Mouse (Mus musculus) megakaryocyte, adult 5-6 weeks (primary cell): Measurements from ENCODE around the gene Olfr792. TPM values are rescaled to one million over a fixed set of nuclear protein-coding genes. Genes with fewer than 3 reads are reported as not detected.

ENCODE experiments used
- ATAC-seq: 2 replicates; pipeline ENCODE4 v1.8.0; 2016; ENCODE audit warnings: mild to moderate bottlenecking, inconsistent platforms; ENCODE audit not compliant: poor library complexity, severe bottlenecking
- total RNA-seq, 2 experiments: library from RNA; stranded (forward) in 1 of 2; stranded (reverse) in 1 of 2; fragments of 153-499, 151-499 nt in 1 of 2; fragments of 221-1000, 200-1000 nt in 1 of 2; gene quantifications; 2 replicates each; pipeline versions ENCODE4 v1.2.3 to v1.2.4; 2015 to 2017

Gene Olfr792
- total RNA-seq (2015) (not detected in 2 replicates), total RNA-seq (2017) (not detected in 2 replicates)

DNA sequence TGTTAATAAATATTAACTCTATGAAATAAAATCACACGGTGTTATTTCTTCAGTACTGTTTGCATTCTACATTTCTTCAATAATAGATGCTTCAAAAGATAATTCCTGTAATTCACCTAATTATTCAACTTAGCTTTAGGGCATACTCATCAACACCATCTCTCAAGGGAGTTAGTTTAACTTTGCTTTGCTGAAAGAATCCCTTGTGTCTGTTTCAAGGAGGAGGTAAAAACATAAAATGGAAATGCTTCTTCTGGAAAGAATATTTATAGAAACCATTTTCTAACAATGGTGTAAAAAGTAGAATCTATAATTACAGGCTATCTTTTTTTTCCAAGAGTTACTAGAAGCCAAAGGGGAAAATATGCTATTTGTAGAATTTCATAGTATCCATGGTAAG, at the start of gene Olfr792:
Gene Olfr792 (plus strand): TSS at position 301 of the 400 bp plus-strand sequence.
- ATAC-seq: no peak

GRCm38 (mm10) chr10:129490101-129490500, 48.9 kb upstream of the Olfr792 start:
- no peak for ATAC-seq

DNA sequence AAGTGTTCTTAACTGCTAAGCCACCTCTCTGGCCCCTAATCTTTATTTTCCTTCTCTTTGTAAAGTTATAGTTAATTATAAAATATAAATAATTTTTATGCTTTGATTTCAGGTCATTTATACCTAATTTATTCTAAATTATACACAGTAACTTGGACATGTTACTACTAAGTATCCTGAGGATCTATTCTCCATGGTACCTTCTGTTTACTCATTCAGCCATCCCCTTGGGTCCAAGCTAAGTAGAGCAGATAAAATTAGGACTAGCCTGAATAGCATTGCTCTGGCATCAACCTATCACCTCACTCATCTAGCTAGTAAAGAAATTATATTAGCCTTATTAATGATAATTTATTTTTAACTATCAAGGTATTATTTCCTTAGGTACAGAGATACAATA, 40.8 kb upstream of the Olfr792 start, which contains the start of gene Olfr790:
Gene Olfr790 (plus strand): TSS at position 301 of the 400 bp plus-strand sequence.
- ATAC-seq: no peak

GRCm38 (mm10) chr10:129521492-129521891, 17.5 kb upstream of the Olfr792 start, which contains the start of gene Olfr791:
Gene Olfr791, plus strand, starts transcription at chr10:129521792.
- no peak for ATAC-seq

- no peak for ATAC-seq
Observed at GRCm38 (mm10) chr10:129549354-129549753, 10.4 kb downstream of the Olfr792 start.

DNA sequence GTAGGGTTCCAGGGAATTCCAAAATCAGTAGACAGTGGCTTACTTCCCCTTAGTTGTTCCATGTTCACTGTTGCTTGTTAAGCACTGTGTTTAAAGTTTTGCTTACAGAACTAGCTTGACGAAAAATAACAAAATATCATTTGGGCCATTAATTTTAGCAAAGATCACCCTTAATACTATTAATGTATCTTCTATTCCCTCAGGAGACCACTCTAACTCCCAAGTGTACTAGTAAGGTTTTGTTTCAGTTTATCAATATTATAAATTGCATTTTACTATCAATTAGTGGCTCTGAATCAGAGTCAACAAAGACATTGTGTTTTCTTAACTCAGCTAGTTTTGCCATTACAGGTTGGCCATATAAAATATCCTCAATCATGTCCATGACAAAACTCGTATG, 28.4 kb downstream of the Olfr792 start, which contains the start of gene Olfr794:
Gene Olfr794 (plus strand): TSS at position 301 of the 400 bp plus-strand sequence.
- no peak for ATAC-seq

- ATAC-seq: no peak
Observed at GRCm38 (mm10) chr10:129577066-129577465, 38.1 kb downstream of the Olfr792 start.

Other genes with a start within 250 kb of the Olfr792 start
- gene Olfr780, start 221.0 kb upstream of the Olfr792 start, total RNA-seq (2015): not detected in 2 replicates
- not detected in 2 replicates for gene Olfr780, start 221.0 kb upstream of the Olfr792 start, total RNA-seq (2017)
- not detected in 2 replicates for gene Olfr781, start 210.3 kb upstream of the Olfr792 start, total RNA-seq (2015)
- gene Olfr781, start 210.3 kb upstream of the Olfr792 start, total RNA-seq (2017): not detected in 2 replicates
- gene Olfr782, start 190.3 kb upstream of the Olfr792 start, total RNA-seq (2015): not detected in 2 replicates
- gene Olfr782, start 190.3 kb upstream of the Olfr792 start, total RNA-seq (2017): not detected in 2 replicates
- 0.11 and 0.14 TPM in 2 replicates for gene Olfr784, start 155.1 kb upstream of the Olfr792 start, total RNA-seq (2015)
- gene Olfr784, start 155.1 kb upstream of the Olfr792 start, total RNA-seq (2017): 0.15 and 0.16 TPM in 2 replicates
- gene Olfr785, start 133.7 kb upstream of the Olfr792 start, total RNA-seq (2015): not detected in 2 replicates
- not detected in 2 replicates for gene Olfr785, start 133.7 kb upstream of the Olfr792 start, total RNA-seq (2017)
- not detected in 2 replicates for gene Olfr786, start 111.9 kb upstream of the Olfr792 start, total RNA-seq (2015)
- not detected in 2 replicates for gene Olfr786, start 111.9 kb upstream of the Olfr792 start, total RNA-seq (2017)
- gene Olfr787, start 77.3 kb upstream of the Olfr792 start, total RNA-seq (2015): not detected in 2 replicates
- gene Olfr787, start 77.3 kb upstream of the Olfr792 start, total RNA-seq (2017): not detected in 2 replicates
- gene Olfr788, start 68.2 kb upstream of the Olfr792 start, total RNA-seq (2015): not detected in 2 replicates
- gene Olfr788, start 68.2 kb upstream of the Olfr792 start, total RNA-seq (2017): not detected in 2 replicates
- not detected in 2 replicates for gene Olfr789, start 54.4 kb upstream of the Olfr792 start, total RNA-seq (2015)
- gene Olfr789, start 54.4 kb upstream of the Olfr792 start, total RNA-seq (2017): not detected in 2 replicates
- gene Olfr790, start 40.7 kb upstream of the Olfr792 start, total RNA-seq (2015): not detected in 2 replicates
- gene Olfr790, start 40.7 kb upstream of the Olfr792 start, total RNA-seq (2017): not detected in 2 replicates
- gene Olfr791, start 17.4 kb upstream of the Olfr792 start, total RNA-seq (2015): not detected in 2 replicates
- not detected in 2 replicates for gene Olfr791, start 17.4 kb upstream of the Olfr792 start, total RNA-seq (2017)
- not detected in 2 replicates for gene Olfr794, start 28.5 kb downstream of the Olfr792 start, total RNA-seq (2015)
- not detected in 2 replicates for gene Olfr794, start 28.5 kb downstream of the Olfr792 start, total RNA-seq (2017)
- gene Olfr796, start 73.4 kb downstream of the Olfr792 start, total RNA-seq (2015): not detected in 2 replicates
- gene Olfr796, start 73.4 kb downstream of the Olfr792 start, total RNA-seq (2017): not detected in 2 replicates
- gene Olfr798, start 88.8 kb downstream of the Olfr792 start, total RNA-seq (2015): not detected in 2 replicates
- gene Olfr798, start 88.8 kb downstream of the Olfr792 start, total RNA-seq (2017): not detected in 2 replicates
- gene Olfr799, start 98.3 kb downstream of the Olfr792 start, total RNA-seq (2015): not detected in 2 replicates
- gene Olfr799, start 98.3 kb downstream of the Olfr792 start, total RNA-seq (2017): not detected in 2 replicates
- gene Olfr800, start 118.5 kb downstream of the Olfr792 start, total RNA-seq (2015): not detected in 2 replicates
- not detected in 2 replicates for gene Olfr800, start 118.5 kb downstream of the Olfr792 start, total RNA-seq (2017)
- not detected in 2 replicates for gene Olfr801, start 134.7 kb downstream of the Olfr792 start, total RNA-seq (2015)
- gene Olfr801, start 134.7 kb downstream of the Olfr792 start, total RNA-seq (2017): not detected in 2 replicates
- not detected in 2 replicates for gene Olfr802, start 149.0 kb downstream of the Olfr792 start, total RNA-seq (2015)
- not detected in 2 replicates for gene Olfr802, start 149.0 kb downstream of the Olfr792 start, total RNA-seq (2017)
- not detected in 2 replicates for gene Olfr803, start 155.1 kb downstream of the Olfr792 start, total RNA-seq (2015)
- gene Olfr803, start 155.1 kb downstream of the Olfr792 start, total RNA-seq (2017): not detected in 2 replicates
- not detected in 2 replicates for gene Olfr804, start 164.0 kb downstream of the Olfr792 start, total RNA-seq (2015)
- gene Olfr804, start 164.0 kb downstream of the Olfr792 start, total RNA-seq (2017): not detected in 2 replicates
- gene Olfr805, start 190.2 kb downstream of the Olfr792 start, total RNA-seq (2015): not detected in 2 replicates
- gene Olfr805, start 190.2 kb downstream of the Olfr792 start, total RNA-seq (2017): not detected in 2 replicates
- not detected in 2 replicates for gene Olfr806, start 202.8 kb downstream of the Olfr792 start, total RNA-seq (2015)
- gene Olfr806, start 202.8 kb downstream of the Olfr792 start, total RNA-seq (2017): not detected in 2 replicates
- not detected in 2 replicates for gene Olfr807, start 218.6 kb downstream of the Olfr792 start, total RNA-seq (2015)
- not detected in 2 replicates for gene Olfr807, start 218.6 kb downstream of the Olfr792 start, total RNA-seq (2017)
- not detected in 2 replicates for gene Olfr808, start 226.3 kb downstream of the Olfr792 start, total RNA-seq (2015)
- not detected in 2 replicates for gene Olfr808, start 226.3 kb downstream of the Olfr792 start, total RNA-seq (2017)
- not detected in 2 replicates for gene Olfr809, start 235.5 kb downstream of the Olfr792 start, total RNA-seq (2015)
- gene Olfr809, start 235.5 kb downstream of the Olfr792 start, total RNA-seq (2017): not detected in 2 replicates